Mouse (Mus musculus) midbrain, postnatal 0 days (tissue): ENCODE results near the gene Pot1a. TPM values are rescaled to one million over a fixed set of nuclear protein-coding genes. Genes with fewer than 3 reads are reported as not detected.

ENCODE experiments used
- ATAC-seq: fragments of 200-750 bp; cut with Nextera tagmentation; 2 replicates; pipeline ENCODE4 v1.8.0; 2017; ENCODE audit warnings: moderate number of reproducible peaks, mild to moderate bottlenecking, moderate TSS enrichment, moderate library complexity; ENCODE audit not compliant: low FRiP score
- DNase-seq: peaks from one replicate; pipeline ENCODE4 v3.0.0-alpha.2; 2015; ENCODE audit warnings: low spot score
- H3K27ac ChIP-seq: fragments of 300-500 bp; sonication (generic); 2 replicates; pipeline ENCODE4 v1.5.1; 2014; ENCODE audit warnings: low read depth, mild to moderate bottlenecking, low read length, mixed read lengths
- H3K27me3 ChIP-seq: fragments of 300-500 bp; sonication (generic); 2 replicates; pipeline ENCODE4 v1.6.1; 2014; ENCODE audit warnings: low read length, control low read depth, mixed read lengths; ENCODE audit not compliant: insufficient read depth
- H3K36me3 ChIP-seq: fragments of 300-500 bp; sonication (generic); 2 replicates; pipeline ENCODE4 v1.6.1; 2014; ENCODE audit warnings: low read length, control low read depth, mixed read lengths; ENCODE audit not compliant: insufficient read depth
- H3K4me1 ChIP-seq: fragments of 300-500 bp; sonication (generic); 2 replicates; pipeline ENCODE4 v1.6.1; 2014; ENCODE audit warnings: mild to moderate bottlenecking, control low read depth, antibody characterized with exemption, low read length, mixed read lengths; ENCODE audit not compliant: insufficient read depth
- H3K4me2 ChIP-seq: fragments of 300-500 bp; sonication (generic); 2 replicates; pipeline ENCODE4 v1.6.1; 2014; ENCODE audit warnings: low read depth, mild to moderate bottlenecking, low read length, mixed read lengths; ENCODE audit not compliant: poor library complexity, severe bottlenecking
- H3K4me3 ChIP-seq: fragments of 300-500 bp; sonication (generic); 2 replicates; pipeline ENCODE4 v1.5.1; 2014; ENCODE audit warnings: low read depth, mild to moderate bottlenecking, low read length, moderate library complexity
- H3K9ac ChIP-seq: fragments of 300-500 bp; sonication (generic); replicated peaks from 2 replicates; pipeline ENCODE4 v1.6.1; 2014; ENCODE audit warnings: mild to moderate bottlenecking, low read length, moderate library complexity, mixed read lengths; ENCODE audit not compliant: poor library complexity, severe bottlenecking
- H3K9me3 ChIP-seq: fragments of 300-500 bp; sonication (generic); 2 replicates; pipeline ENCODE4 v1.6.1; 2016; ENCODE audit warnings: low read length, control low read depth
- CTCF ChIP-seq: IDR thresholded peaks from 2 replicates; pipeline ENCODE4 v1.5.1; 2016; ENCODE audit warnings: antibody characterized with exemption, mild to moderate bottlenecking
- WGBS: fragments of 180-500 bp; shearing (Covaris S2); extraction: QIAGEN DNeasy Blood & Tissue Kit; methylation state at CpG from one replicate; pipeline ENCODE4 v1.1.7; 2014; 5-methylcytosine and 5-hydroxymethylcytosine counted together
- polyA plus RNA-seq: library from polyadenylated mRNA; unstranded; fragments of >200 nt; fragmentation: Nextera tagmentation; extraction: Ambion mirVana; gene quantifications from 2 replicates; pipeline ENCODE4 v1.2.1, GENCODE M21; 2015
- total RNA-seq: library from RNA; depleted of rRNA; stranded (reverse); fragments of >200 nt; gene quantifications from 2 replicates; pipeline ENCODE4 v1.2.3, GENCODE M21; 2014; rRNA removed

Gene Pot1a
- total RNA-seq = 19.9 and 25.5 TPM in 2 replicates
- 15.7 and 16.4 TPM in 2 replicates for polyA plus RNA-seq

DNA sequence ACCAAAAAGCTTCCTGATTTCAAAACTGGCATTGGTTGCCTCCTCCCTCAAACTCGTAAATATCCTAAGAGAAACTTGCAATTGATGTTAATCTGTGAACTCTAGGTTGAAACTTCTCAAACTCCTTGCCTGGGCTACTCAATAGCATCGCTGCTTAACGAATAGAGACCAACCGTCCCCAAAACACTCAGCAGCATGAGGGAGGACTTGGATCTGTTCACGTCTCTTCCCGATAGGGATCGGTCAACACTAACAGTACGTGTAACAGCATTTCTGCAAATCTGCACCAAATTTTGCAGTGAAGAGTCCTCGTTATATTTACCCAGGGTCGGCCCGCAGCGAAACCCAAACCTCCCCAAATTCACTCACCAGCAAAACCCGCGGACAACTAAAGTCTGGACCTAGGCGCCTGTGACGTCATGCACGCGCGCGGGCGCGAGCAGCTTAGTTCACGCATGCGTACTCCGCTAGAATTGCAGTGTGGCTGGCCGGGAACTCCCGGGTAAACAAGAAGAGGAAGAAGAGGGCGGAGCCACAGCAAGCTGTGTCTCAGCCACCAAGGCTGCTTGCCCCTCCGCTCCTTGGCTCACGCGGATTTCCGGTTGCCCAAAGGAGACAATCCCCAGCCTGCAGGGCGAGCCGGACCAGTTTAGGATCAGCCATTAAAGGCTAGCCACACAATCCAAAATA is at the start of gene Pot1a:
TSS of gene Pot1a (minus strand) at position 441 of the 690 bp plus-strand sequence.
- H3K27me3 ChIP-seq = no peaks in the 10 kb centered on the region
- no peaks in the 10 kb centered on the region for H3K4me1 ChIP-seq
- peak within 1 kb of the TSS; percentile 81 for H3K27ac ChIP-seq
- peak; percentile 98 for DNase-seq
- H3K9ac ChIP-seq = peak within 1 kb of the TSS; percentile 69
- H3K4me3 ChIP-seq = peak within 1 kb of the TSS; percentile 65
- H3K4me2 ChIP-seq = peak within 1 kb of the TSS; percentile 55
- ATAC-seq = peak; percentile 99
- H3K9me3 ChIP-seq = no peaks in the 10 kb centered on the region
- H3K36me3 ChIP-seq = no peaks in the 10 kb centered on the region
- WGBS = under 1% methylated on average over 34 of the region's 34 CpGs
- no peak for TF ChIP-seq CTCF

DNA sequence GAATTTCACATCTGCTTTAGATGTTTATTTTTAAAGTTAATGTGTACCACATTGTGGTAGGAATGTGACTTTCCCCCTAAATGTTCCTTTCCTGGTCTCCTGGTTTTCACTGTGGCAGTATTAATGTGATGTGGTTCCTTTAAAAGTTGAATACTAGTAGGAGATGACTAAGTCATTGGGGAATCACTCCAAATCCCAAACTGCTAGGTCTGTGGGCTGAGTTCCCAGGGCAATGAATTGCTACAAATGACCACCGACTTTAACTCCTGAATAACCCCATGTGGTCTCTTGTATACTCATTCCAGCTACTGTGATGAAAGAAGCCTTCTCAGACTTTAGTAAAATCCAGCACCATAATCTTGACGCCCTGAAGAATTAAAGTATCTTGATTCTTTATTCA is 27.2 kb upstream of the Pot1a start:
- Histone ChIP-seq H3K4me1 (no peaks in the 10 kb centered on the region), H3K4me2 (no peak overlapping the region), H3K27ac (no peak overlapping the region), H3K9me3 (no peaks in the 10 kb centered on the region), H3K36me3 (no peaks in the 10 kb centered on the region), H3K27me3 (no peaks in the 10 kb centered on the region), H3K4me3 (no peak overlapping the region), H3K9ac (no peak overlapping the region)
- TF ChIP-seq CTCF = no peak
- DNase-seq = no peak
- ATAC-seq = no peak
- 39% methylated on average over 2 of the region's 2 CpGs for WGBS

DNA sequence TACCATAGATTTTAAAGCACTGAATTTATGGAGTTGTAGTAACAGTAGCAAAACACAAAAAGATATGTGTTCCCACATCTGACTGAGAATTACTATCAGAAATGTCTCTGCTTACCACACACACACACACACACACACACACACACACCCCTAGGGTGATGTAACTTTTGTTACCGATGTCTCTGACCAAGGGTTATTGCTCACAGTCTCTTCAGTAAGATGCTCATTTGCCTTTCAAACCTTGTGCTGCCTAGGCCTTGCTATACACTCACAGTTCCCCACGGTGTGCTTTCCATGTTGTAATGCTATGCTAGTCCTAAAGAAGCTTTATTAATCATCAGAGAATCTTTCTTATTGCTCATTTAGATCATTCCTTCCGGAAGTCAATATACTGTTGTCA is 3.0 kb downstream of the Pot1a start:
- 89% methylated on average over 3 of the region's 3 CpGs for WGBS
- Histone ChIP-seq H3K27ac (no peak overlapping the region), H3K27me3 (no peaks in the 10 kb centered on the region), H3K4me3 (no peak overlapping the region), H3K36me3 (no peaks in the 10 kb centered on the region), H3K4me1 (no peaks in the 10 kb centered on the region), H3K4me2 (no peak overlapping the region), H3K9me3 (no peaks in the 10 kb centered on the region), H3K9ac (no peak overlapping the region)
- no peak for TF ChIP-seq CTCF
- DNase-seq (no peak), ATAC-seq (no peak)

DNA sequence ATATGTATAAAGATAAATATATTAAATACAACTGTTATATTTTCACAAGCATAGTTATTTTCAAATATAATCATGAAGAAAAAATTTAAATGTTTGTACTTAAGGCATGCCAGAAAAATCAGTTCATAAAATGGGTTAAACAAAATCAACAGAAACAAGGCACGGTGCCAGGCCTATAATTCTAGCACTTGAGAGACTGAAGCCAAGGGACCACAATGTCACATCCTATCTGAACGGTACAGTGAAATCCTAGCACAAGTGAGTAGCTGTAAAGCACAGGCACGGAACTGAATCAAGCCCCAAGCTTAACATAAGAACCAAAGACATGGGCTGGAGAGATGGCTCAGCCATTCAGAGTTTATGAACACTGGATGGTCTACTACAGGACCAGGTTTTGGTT is 6.8 kb downstream of the Pot1a start:
- ATAC-seq = no peak
- peak; percentile 14 for DNase-seq
- TF ChIP-seq CTCF = no peak
- Histone ChIP-seq H3K9me3 (no peaks in the 10 kb centered on the region), H3K4me2 (no peak overlapping the region), H3K27me3 (no peaks in the 10 kb centered on the region), H3K27ac (no peak overlapping the region), H3K4me1 (no peaks in the 10 kb centered on the region), H3K4me3 (no peak overlapping the region), H3K9ac (no peak overlapping the region), H3K36me3 (no peaks in the 10 kb centered on the region)
- WGBS = 68% methylated on average over 3 of the region's 3 CpGs

DNA sequence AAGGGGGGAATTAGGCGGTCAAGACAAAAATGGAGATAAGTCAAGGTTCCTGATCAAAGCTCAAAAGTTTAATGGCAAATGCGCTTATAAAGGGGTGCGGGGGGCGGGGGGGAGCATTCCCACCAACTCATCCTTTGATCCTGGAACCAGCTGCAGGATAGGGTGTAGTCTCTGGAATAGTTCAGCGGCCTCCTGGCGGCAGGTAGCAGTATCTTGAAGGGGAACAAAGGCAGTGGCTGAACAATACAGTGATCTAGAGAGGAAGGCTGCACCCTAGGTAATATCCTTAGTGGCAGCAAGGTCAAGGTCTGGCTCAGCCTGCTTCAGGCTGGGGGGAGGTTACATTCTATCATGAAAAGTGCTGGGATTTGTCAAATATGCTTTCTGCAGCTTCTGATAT is 7.8 kb downstream of the Pot1a start:
- H3K9me3 ChIP-seq = no peaks in the 10 kb centered on the region
- WGBS = 60% methylated on average over 6 of the region's 6 CpGs
- H3K27ac ChIP-seq = no peak overlapping the region
- H3K4me2 ChIP-seq = no peak overlapping the region
- no peak overlapping the region for H3K4me3 ChIP-seq
- no peak for TF ChIP-seq CTCF
- H3K27me3 ChIP-seq = no peaks in the 10 kb centered on the region
- ATAC-seq (no peak), DNase-seq (no peak)
- H3K9ac ChIP-seq = no peak overlapping the region
- H3K36me3 ChIP-seq = no peaks in the 10 kb centered on the region
- H3K4me1 ChIP-seq = no peaks in the 10 kb centered on the region

DNA sequence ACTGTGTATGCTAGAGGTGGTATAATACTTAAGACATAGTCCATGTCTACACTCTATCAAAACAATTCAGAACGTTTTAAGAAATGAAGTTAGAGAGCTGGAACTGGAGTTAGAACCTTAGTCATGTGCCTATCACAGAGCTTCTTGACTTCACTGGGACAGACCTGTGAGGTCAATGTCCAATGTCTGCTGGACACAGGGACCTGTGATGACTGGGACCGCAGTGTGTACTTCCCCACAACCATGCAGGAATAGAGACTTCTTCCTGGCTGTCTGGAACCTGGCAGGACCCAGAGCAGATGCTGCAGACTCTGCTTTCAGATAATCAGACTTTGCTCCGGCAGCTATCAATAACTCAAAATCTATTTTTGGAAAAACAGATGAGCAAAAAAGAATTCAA is 40.8 kb downstream of the Pot1a start:
- no peak for TF ChIP-seq CTCF
- 88% methylated on average over 3 of the region's 3 CpGs for WGBS
- Histone ChIP-seq H3K9me3 (no peaks in the 10 kb centered on the region), H3K4me2 (no peak overlapping the region), H3K27ac (no peak overlapping the region), H3K9ac (no peak overlapping the region), H3K4me3 (no peak overlapping the region), H3K27me3 (no peaks in the 10 kb centered on the region), H3K4me1 (no peaks in the 10 kb centered on the region), H3K36me3 (peaks cover 4% of the 10 kb centered on the region; the same call in 1 of the 2 replicates)
- DNase-seq (no peak), ATAC-seq (no peak)
